Mouse (Mus musculus): ENCODE measurements at regions not wholly inside any gene's neighbourhood (a gene's known extent, or its start where the extent isn't known, plus 50 kb on each side); places are given as distances from the start of the nearest gene placed in this dataset.
"Not testable (repeated sequence)": the region's sequence is repeated elsewhere in the genome, so short reads cannot be mapped to it uniquely, and the experiment has no call there.

- no peak for DNase-seq (ENCODE audit: low spot score)
Observed at GRCm38 (mm10) chr2:78600753-78601152, 267.2 kb upstream of the Ube2e3 start.

- no peak for DNase-seq (ENCODE audit: low spot score)
Observed at GRCm38 (mm10) chr2:78598039-78598438, 269.9 kb upstream of the Ube2e3 start.

- no peak for DNase-seq (ENCODE audit: low spot score)
Observed at GRCm38 (mm10) chr2:78596251-78596650, 271.7 kb upstream of the Ube2e3 start.

GRCm38 (mm10) chr2:78580013-78580412, 287.9 kb upstream of the Ube2e3 start:
- DNase-seq (ENCODE audit: low spot score), result no peak

- no peak for DNase-seq (ENCODE audit: low spot score)
Observed at GRCm38 (mm10) chr2:78572492-78572891, 295.4 kb upstream of the Ube2e3 start.

- no peak for DNase-seq (ENCODE audit: low spot score)
Observed at GRCm38 (mm10) chr2:78558128-78558527, 309.8 kb upstream of the Ube2e3 start.

- no peak for DNase-seq (ENCODE audit: low spot score)
Observed at GRCm38 (mm10) chr2:78551085-78551484, 316.8 kb upstream of the Ube2e3 start.

- DNase-seq (ENCODE audit: low spot score), result no peak
Observed at GRCm38 (mm10) chr2:78548683-78549467, 319.0 kb upstream of the Ube2e3 start.

GRCm38 (mm10) chr2:78547286-78547685, 320.6 kb upstream of the Ube2e3 start:
- no peak for DNase-seq (ENCODE audit: low spot score)

- DNase-seq (ENCODE audit: low spot score), result peak; percentile 34
Observed at GRCm38 (mm10) chr2:78540422-78540821, 327.5 kb upstream of the Ube2e3 start.

- DNase-seq (ENCODE audit: low spot score), result no peak
Observed at GRCm38 (mm10) chr2:78539592-78540300, 328.2 kb upstream of the Ube2e3 start.

GRCm38 (mm10) chr2:78537574-78537973, 330.4 kb upstream of the Ube2e3 start:
- DNase-seq (ENCODE audit: low spot score), result peak; percentile 27

GRCm38 (mm10) chr2:78533881-78534280, 334.0 kb upstream of the Ube2e3 start:
- not testable (repeated sequence) for DNase-seq (ENCODE audit: low spot score)

GRCm38 (mm10) chr2:78530535-78530934, 337.4 kb upstream of the Ube2e3 start:
- DNase-seq (ENCODE audit: low spot score), result no peak

- no peak for DNase-seq (ENCODE audit: low spot score)
Observed at GRCm38 (mm10) chr2:78520258-78521023, 347.5 kb upstream of the Ube2e3 start.

GRCm38 (mm10) chr2:78493115-78493514, 374.8 kb upstream of the Ube2e3 start:
- no peak for DNase-seq (ENCODE audit: low spot score)

- DNase-seq (ENCODE audit: low spot score), result peak; percentile 37
Observed at GRCm38 (mm10) chr2:78480036-78480435, 387.9 kb upstream of the Ube2e3 start.

GRCm38 (mm10) chr2:78459444-78459843, 408.5 kb upstream of the Ube2e3 start:
- DNase-seq (ENCODE audit: low spot score), result no peak

GRCm38 (mm10) chr2:78453411-78453810, 414.5 kb upstream of the Ube2e3 start:
- DNase-seq (ENCODE audit: low spot score), result no peak

GRCm38 (mm10) chr2:78436816-78437215, 431.1 kb upstream of the Ube2e3 start:
- no peak for DNase-seq (ENCODE audit: low spot score)

- DNase-seq (ENCODE audit: low spot score), result no peak
Observed at GRCm38 (mm10) chr2:78435071-78435470, 432.9 kb upstream of the Ube2e3 start.

GRCm38 (mm10) chr2:78427659-78428336, 440.1 kb upstream of the Ube2e3 start:
- no peak for DNase-seq (ENCODE audit: low spot score)
